Mouse (Mus musculus): ENCODE data around the gene Gm10061. TPM values are rescaled to one million over a fixed set of nuclear protein-coding genes. Genes with fewer than 3 reads are reported as not detected.
"Not testable (repeated sequence)": the region's sequence is repeated elsewhere in the genome, so short reads cannot be mapped to it uniquely, and the experiment has no call there.

Gm10061 gene
- not detected for total RNA-seq (2021)
- long read RNA-seq, experiment 1: 0 reads
- long read RNA-seq, experiment 2: 0 reads

DNA sequence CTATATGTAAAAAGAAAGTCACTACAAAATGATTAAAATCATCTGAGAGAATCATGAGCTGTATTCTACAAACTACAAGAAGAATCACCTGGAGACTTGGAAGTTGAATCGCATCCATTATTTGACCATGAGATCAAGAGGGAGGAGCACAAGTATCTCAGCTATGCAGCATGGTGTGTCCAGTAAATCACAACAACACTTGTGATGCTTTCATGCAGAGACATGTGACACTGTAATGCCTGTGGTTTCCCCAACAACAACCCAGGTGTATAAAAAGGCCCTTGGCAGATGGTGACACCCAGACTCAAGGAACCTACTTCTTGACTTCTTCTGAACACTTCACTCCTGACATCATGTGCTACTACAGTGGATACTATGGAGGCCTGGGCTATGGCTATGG lies at the start of gene Gm10061:
Gm10061 (plus strand) TSS at position 301 of the 400 bp plus-strand sequence.
- no peak for DNase-seq

DNA sequence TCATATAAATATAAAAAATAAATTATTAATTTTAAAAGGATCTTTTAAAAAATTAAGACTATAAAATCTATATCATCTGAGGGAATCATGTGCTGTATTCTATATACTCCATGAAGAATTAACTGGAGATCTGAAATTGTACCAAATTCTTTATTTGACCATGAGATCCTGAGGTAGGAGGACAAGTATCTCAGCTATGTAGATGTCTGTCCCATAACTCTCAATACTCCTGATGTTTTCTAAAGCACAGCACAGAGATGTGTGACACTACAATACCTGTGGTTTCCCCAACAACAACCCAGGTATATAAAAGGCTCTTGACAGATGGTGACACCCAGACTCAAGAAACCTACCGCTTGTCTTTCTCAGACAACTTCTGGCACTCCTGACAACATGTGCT lies 10.3 kb upstream of the Gm10061 start, which contains the start of gene Gm6358:
Gm6358 (plus strand) TSS at position 301 of the 400 bp plus-strand sequence.
- no peak for DNase-seq

DNA sequence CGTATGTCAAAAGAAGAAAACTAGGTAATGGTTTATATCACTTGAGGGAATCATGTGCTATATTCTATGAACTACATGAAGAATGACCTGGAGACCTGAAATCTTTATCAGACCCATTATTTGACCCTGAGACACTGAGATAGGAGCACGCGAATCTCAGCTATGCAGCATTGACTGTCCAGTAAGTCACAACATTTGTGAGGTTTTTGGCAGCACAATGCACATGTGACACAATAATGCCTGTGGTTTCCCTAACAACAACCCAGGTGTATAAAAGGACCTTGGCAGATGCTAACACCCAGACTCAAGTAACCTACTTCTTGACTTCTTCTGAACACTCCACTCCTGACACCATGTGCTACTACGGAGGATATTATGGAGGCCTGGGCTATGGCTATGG lies 6.8 kb downstream of the Gm10061 start, which contains the start of gene Gm9789:
Gm9789 (plus strand) TSS at position 301 of the 400 bp plus-strand sequence.
- no peak for DNase-seq

DNA sequence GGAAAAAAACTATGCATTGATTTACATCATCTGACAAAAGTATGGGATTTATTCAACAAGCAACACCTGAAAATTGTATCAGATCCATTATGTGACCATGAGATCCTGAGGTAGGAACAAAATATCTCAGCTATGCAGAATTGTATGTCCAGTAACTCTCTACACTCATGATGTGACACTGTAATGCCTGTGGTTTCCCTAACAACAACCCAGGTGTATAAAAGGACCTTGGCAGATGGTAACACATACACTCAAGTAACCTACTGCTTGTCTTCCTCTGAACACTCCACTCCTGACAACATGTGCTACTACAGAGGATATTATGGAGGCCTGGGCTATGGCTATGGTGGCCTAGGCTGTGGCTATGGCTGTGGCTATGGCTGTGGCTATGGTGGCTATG lies 18.3 kb downstream of the Gm10061 start, which contains the start of gene Gm7735:
Gm7735 (plus strand) TSS at position 301 of the 400 bp plus-strand sequence.
- DNase-seq: not testable (repeated sequence)

DNA sequence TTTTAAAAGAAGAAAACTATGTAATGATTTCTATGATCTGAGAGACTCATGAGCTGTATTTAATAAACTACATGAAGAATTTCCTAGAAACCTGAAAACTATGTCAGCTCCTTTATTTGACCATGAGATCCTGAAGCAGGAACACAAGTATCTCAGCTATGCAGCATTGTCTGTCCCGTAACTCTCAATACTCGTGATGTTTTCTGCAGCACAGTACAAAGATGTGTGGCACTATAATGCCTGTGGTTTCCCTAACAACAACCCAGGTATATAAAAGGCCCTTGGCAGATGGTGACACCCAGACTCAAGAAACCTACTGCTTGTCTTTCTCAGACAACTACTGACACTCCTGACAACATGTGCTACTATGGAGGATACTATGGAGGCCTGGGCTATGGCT lies 23.5 kb downstream of the Gm10061 start, which contains the start of gene 1110057P08Rik:
1110057P08Rik (plus strand) TSS at position 301 of the 400 bp plus-strand sequence.
- no peak for DNase-seq

DNA sequence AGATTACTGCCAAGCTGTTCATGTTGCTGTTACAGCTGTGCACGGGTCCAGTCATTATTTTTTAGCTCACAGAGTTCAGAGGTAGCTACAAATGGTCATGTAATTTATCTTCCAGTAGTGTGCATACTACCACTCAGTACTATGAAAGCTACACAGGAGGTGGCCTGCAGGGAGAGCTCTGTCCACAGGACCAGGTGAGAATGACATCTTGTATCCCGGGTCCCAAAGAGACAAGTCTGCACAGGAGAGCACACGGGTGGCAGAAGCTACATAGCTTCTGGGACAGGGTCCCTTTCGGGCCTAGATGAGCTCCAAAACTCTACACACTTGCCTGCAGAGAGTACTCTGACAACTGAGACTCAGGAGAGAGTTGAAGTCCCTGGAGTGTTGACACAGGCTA lies 37.7 kb downstream of the Gm10061 start:
- DNase-seq: no peak

Other genes with a start within 250 kb of the Gm10061 start
- gene Krtap19-9b, start 218.8 kb upstream of the Gm10061 start, total RNA-seq (2021): not detected
- gene Krtap16-3, start 188.2 kb upstream of the Gm10061 start, total RNA-seq (2021): not detected
- gene Krtap22-2, start 140.3 kb upstream of the Gm10061 start, total RNA-seq (2021): not detected
- not detected for gene Gm10229, start 135.8 kb upstream of the Gm10061 start, total RNA-seq (2021)
- not detected for gene Krtap6-1, start 119.4 kb upstream of the Gm10061 start, total RNA-seq (2021)
- gene Gm10228, start 109.6 kb upstream of the Gm10061 start, total RNA-seq (2021): not detected
- gene Krtap6-5, start 103.2 kb upstream of the Gm10061 start, total RNA-seq (2021): not detected
- not detected for gene 1110025L11Rik, start 87.1 kb upstream of the Gm10061 start, total RNA-seq (2021)
- not detected for gene Krtap6-3, start 67.1 kb upstream of the Gm10061 start, total RNA-seq (2021)
- gene Gm6358, start 10.2 kb upstream of the Gm10061 start, total RNA-seq (2021): not detected
- gene Gm9789, start 6.9 kb downstream of the Gm10061 start, total RNA-seq (2021): not detected
- not detected for gene Gm7735, start 18.4 kb downstream of the Gm10061 start, total RNA-seq (2021)
- not detected for gene 1110057P08Rik, start 23.6 kb downstream of the Gm10061 start, total RNA-seq (2021)
- not detected for gene Krtap20-2, start 54.8 kb downstream of the Gm10061 start, total RNA-seq (2021)